Mouse (Mus musculus) ovary, postnatal 10 days (tissue): Measurements from ENCODE around the gene Irf2bp2.

Experiments used
- DNase-seq: peaks from one replicate; pipeline ENCODE4 v3.0.0; 2022; ENCODE audit warnings: low spot score

The Irf2bp2 gene

GRCm38 (mm10) chr8:126567674-126568073 is 26.1 kb downstream of the Irf2bp2 start:
- DNase-seq = no peak

DNA sequence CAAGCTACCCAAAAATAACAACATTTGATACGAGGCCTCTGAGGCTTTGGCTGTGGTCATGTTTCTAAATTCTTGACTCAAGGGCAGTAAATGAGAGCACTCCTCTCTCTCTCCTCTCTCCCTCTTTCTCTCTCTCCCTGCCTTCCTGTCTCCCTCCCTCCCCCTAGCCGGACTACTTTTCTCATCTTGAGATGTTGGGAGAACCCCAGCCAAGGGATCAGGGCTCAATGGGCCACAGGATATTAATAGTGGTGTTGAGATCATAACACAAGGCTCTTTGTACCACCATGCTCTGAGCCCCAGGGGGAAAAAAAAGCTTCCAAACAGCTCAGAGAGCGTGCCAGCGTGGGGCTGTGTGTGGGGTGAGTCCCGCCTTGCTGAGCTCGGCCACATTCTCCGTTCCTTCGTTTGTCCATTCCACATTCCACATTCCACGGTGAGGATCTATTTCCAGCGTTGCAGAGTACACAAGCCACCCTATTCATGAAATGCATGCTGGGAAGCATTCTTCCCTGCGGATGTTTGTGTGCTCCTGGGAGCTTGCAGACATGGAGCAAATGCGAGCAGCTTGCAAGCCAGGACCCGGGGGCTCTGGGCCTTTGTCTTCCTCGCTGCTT is 27.2 kb downstream of the Irf2bp2 start:
- no peak for DNase-seq

DNA sequence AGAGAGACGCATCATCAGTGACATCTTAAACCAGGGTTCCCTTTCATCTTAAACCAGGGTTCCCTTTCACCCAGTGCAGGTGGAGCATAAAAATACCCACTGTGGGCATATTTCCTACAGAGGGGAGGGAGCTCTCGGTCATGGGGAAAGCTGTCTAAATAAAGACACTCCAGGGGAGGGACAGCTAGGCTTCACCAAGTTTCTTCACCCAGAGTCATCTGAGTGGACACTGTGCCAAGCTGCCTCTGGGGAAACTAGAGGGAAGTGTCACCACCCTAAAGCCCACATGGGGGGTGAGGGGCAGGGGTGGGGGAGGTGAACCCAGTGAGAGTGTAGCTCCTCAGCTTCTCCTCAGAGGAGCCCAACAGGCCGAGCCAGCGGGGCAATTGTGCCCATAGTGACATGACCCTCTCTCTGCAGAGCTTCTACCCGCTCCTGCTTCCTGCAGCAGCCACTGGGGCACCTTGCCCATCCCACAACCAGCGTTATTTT is 27.8 kb downstream of the Irf2bp2 start:
- DNase-seq = no peak

GRCm38 (mm10) chr8:126565231-126565781 is 28.5 kb downstream of the Irf2bp2 start:
- no peak for DNase-seq

DNA sequence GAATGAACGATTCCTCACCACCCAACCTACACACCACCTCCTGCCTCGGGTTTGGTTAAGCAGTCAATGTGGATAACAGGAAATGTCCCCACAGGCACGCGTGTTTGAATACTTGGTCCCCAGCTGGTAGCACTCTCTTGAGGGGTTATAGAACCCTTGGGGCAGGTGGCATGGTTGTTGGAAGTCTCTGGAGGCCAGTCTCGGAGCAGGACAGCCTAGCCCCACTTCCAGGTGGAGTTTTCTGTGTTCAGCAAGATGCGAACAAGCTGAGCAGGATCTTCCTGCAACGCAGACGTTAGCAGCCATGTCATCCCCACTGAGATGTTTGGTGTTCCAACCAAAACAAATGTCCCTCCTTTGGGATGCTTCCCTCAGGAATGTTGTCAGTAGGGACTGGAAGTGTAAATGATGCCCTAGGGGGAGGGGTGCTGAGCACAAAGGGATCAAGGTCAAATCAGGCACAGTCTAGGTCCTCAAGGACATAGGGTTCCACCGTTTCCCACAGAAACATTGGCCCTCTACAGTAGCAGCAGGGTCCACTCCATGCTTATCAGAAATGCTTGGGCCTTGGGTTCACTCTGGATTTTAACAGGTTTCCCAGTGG is 29.1 kb downstream of the Irf2bp2 start:
- DNase-seq = no peak

- no peak for DNase-seq
Measured at GRCm38 (mm10) chr8:126561316-126561841, 32.4 kb downstream of the Irf2bp2 start.

DNA sequence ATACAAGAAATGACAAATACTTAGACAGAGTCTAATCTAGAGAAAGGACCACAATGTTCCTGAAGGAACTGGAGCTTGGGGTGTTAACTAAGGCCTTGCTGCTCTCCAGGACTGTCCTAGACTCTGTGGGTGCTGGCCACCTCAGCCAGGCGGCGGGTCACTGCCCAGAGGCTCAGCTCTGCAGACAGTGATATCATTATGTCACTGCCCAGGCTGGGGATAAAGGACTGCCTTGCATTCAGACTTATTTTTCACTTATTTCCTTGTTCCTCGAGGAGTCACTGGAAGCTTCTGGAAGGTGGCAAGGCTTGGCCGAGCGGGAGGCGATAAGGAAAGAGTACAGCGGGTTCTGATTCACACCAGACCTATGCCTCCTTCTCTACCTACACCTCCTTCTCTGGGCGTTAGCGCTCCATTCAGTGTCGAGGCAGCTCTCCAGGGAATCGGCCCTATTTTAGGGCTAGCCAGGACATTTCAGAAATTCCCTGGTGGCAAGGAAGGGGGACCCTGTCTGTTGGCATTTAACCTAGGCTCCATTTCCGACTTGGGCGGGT is 35.3 kb downstream of the Irf2bp2 start:
- DNase-seq = no peak

DNA sequence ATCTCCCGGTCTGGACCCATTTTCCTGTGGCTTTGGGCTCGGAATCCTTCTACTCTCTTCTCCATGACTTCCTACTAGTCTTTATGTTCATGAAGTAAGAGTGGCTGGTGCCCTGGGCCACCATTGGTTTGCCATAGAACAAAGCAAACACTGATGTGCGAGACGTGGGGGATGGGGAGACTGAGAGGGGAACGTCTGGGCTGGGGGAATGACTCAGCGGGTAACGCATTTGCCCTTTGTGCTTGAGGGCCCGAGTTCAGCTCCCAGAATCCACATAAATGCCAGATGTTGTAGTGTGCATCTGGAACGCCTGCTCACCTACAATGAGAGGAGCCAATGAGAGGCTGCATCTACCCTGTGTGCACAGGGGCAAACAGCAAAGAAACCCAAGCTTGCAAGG is 36.4 kb downstream of the Irf2bp2 start:
- no peak for DNase-seq

DNA sequence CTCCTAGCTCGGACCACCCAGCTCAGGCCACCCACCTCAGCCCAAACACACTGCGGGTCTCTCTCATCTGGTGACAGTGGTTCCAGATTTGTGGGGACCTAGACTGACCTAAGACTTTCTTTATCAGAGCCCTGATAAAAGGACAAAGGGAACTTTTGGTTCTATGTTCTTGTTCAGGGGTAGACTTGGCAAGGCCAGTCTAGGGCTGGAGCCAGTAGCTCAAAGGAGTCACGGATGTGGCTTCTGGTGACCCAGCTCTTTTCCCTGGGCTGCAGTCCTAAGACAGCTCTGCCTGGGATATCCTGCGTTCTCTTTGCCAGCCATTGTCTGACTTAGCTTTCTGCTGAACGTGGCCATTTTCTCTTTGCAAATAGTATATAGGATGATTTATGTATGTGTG is 37.1 kb downstream of the Irf2bp2 start:
- DNase-seq = no peak

- DNase-seq = no peak
Measured at GRCm38 (mm10) chr8:126554741-126555140, 39.0 kb downstream of the Irf2bp2 start.

DNA sequence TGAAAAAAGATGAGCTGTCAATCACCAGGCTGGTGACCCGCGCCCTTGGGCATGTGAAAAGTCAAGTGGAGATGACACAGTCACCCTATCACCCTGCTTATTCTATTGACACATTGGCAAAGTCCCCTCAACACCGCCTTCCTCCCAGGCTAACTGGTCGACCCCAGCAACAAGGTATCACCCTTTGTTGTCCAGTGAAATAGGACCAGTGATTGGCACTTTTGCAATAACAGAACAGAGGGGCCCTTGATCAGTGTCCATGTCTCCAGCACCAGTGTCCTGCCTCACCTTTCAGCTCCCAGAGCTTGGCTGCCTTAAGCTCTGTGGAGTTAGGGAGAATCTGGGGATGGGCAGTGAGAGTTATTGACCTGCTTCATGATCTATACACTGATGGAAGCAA is 41.9 kb downstream of the Irf2bp2 start:
- no peak for DNase-seq

DNA sequence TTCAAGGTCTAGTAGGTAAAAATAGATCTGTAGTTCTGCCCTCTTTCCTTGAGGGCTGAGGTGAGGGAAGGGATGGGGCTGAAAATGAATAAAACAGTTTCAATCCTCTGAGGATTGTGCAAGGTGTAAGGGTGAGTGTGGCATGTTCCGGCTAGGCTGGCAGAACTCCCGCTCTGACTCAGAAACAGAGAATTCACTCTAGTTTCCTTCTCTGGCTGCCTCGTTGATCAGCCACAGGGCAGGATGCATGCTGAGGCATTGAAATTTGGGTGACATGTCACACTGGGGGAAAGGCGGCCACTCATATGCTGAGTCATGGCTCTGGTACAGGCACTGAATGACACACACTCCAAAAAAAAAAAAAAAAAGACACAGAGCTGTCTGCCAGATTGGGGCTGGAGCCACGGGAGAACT is 42.8 kb downstream of the Irf2bp2 start:
- DNase-seq = no peak

DNA sequence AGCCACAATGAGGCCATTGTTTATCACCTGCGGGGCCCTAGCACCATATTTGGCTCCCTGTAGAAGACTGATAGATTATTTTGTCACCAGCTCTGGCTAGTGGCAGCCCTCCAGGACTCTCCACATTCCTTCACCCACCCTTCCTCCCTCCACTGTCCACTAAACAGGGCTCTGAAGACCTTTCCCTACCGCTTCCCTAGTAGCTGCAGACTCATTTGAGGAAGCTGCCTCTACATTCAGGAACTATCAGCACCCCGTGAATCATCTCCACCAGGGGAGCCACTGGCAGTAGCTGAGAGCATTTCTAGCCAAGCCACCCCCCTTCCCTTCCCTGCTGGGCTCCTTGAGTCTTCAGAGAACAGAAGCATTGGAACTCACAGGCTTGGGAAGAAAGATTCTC is 45.9 kb downstream of the Irf2bp2 start:
- DNase-seq = no peak

GRCm38 (mm10) chr8:126547361-126547760 is 46.4 kb downstream of the Irf2bp2 start:
- DNase-seq = no peak

- no peak for DNase-seq
Measured at GRCm38 (mm10) chr8:126546480-126546879, 47.3 kb downstream of the Irf2bp2 start.

- no peak for DNase-seq
Measured at GRCm38 (mm10) chr8:126543407-126543806, 50.4 kb downstream of the Irf2bp2 start.

- DNase-seq = no peak
Measured at GRCm38 (mm10) chr8:126542757-126543156, 51.0 kb downstream of the Irf2bp2 start.

DNA sequence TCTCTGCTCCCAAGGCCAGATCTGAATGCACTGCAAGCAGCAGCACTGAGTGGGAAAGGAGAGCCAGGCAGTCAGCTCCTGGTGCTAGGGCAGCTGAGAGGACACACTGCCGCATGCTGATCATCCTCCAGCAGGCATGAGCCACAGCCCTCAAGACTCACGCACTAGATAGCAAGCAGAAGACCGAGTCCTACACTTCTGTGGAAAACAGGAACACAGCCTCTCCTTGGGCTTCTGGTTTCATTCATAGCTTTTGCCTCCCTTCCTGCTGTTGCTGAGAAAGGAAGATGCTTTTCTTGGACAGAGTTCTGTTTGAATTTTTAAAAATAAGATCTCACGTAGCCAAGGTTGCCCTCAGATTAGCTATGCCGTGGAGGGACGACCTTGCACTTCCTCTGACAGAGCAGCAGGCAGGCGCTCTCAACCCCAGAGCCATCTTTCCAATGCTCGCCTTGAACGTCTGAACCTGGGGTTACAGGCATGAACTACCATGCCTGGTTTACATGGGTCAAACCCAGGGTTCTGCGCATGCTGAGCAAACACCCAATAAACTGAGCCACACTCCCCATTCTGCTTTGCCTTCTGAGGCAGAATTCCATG is 51.6 kb downstream of the Irf2bp2 start:
- DNase-seq = no peak

GRCm38 (mm10) chr8:126540298-126540697 is 53.5 kb downstream of the Irf2bp2 start:
- DNase-seq = no peak

GRCm38 (mm10) chr8:126539355-126540093 is 54.3 kb downstream of the Irf2bp2 start:
- DNase-seq = no peak

DNA sequence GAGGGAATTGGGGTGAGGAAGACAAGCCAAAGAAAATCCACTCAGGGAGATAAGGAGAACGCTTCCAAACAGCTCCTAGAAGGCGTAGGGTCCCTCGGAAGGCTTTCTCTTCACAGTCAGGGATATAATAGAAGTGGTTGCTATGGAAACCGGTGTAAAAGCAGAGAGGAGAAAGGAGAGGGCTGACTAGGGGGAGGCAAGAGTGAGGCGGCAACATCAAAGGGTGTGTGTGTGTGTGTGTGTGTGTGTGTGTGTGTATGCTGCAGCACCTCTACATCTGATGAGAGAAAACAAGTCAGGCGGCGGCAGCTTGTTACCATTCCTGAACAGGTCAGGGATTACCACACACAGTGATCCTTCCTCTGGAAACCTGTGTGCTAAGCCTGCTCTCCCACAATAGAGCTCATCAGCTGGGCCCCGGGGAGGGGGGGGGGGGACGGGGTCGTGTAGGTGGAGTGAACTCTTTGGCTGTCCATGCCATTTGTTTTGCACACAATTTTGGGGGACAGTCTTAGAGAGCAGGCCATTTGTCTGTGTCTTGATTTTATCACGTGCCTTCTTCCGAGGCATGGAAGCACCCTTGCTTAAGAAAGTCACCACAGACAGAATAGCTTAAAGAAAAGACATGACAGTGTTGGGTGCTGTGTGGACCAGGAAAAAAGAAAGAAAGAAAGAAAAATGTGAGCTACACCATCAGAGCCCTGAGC is 55.0 kb downstream of the Irf2bp2 start:
- no peak for DNase-seq
